Mouse (Mus musculus) bone marrow macrophage, adult 2 months (primary cell): Measurements from ENCODE around the gene Obp2b.
"Not testable (repeated sequence)": the region's sequence is repeated elsewhere in the genome, so short reads cannot be mapped to it uniquely, and the experiment has no call there.

Experiments used
- CTCF ChIP-seq: IDR thresholded peaks from 2 replicates; pipeline ENCODE4 v1.5.1; 2012; ENCODE audit warnings: low read depth, mild to moderate bottlenecking, low read length, moderate library complexity
- POLR2A ChIP-seq: IDR thresholded peaks from 2 replicates; pipeline ENCODE4 v1.6.1; 2012; ENCODE audit warnings: mild to moderate bottlenecking, low read depth, low read length, borderline replicate concordance

- not testable (repeated sequence) for TF ChIP-seq POLR2A, CTCF
These were observed 37.1 kb upstream of the Obp2b start, which contains the start of gene Obp2a for GRCm38 (mm10) chr2:25699743-25700142.
